ENCODE assay signal across 25 mouse cellular contexts in the genomic region with DNA sequence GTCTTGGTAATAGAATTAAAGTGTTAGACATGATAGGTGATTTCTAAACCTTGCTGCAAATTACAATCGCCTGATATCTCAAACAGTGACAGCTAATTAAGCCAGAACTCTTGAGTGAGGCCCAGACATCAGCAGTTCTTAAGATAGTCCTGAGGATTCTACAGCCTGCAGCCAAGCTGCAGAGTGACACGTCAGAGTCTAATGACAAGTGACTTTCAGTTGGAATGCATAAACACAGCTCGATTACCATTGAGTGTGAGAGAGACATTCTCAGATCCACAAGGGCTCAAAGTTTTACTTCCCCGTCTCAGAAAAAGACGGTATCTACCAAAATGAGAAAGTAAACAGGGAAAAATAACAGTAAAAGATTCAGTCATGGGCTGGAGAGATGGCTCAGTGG. TPM values are rescaled to one million over a fixed set of nuclear protein-coding genes. Genes with fewer than 3 reads are reported as not detected.
DNase-seq lines count a peak whose midpoint lies in the region; ATAC-seq and TF ChIP-seq lines count a peak whose summit lies in the region.
"Had no signal": no experiment of that assay in that cellular context is flagged by ENCODE, and none has a peak within 500 bp of the region (broad histone marks: within the 10 kb centered on the region; RNA-seq: fewer than 3 reads in every experiment).

No protein-coding gene starts in this region.

- DNase-seq in hindbrain, embryonic 10.5 days (ENCODE audit: low spot score): no peak
- DNase-seq in lung, postnatal 0 days (ENCODE audit: low spot score): peak; percentile 28
- no peak for DNase-seq in lung, postnatal 10 days
- DNase-seq in retina, postnatal 1 day: peak; percentile 5
- no peak for DNase-seq in retina, embryonic 14.5 days (ENCODE audit: low spot score)
- DNase-seq in hindbrain, postnatal 0 days (ENCODE audit: low spot score): no peak
- DNase-seq: adrenal gland, adult 2 months; adrenal gland, postnatal 36 days; cerebellum, adult 8-10 months; cerebellum, postnatal 25 days; heart, postnatal 10 days; kidney, adult 8-10 months; layer of hippocampus, postnatal 36 days; left cerebral cortex, postnatal 4 days; liver, postnatal 0 days; right cerebral cortex, postnatal 14 days had no signal

- H3K27ac ChIP-seq in hindbrain, embryonic 12.5 days: 0 out of 2 replicates have a peak overlapping the region, but pooled peaks have one; percentile 12
- H3K27ac ChIP-seq in hindbrain, embryonic 10.5 days: no peak overlapping the region
- H3K27ac ChIP-seq in lung, postnatal 0 days (ENCODE audit: low read length): no peak overlapping the region
- peak overlapping the region; percentile 60 for H3K27ac ChIP-seq in hindbrain, postnatal 0 days
- H3K27ac ChIP-seq in intestine, embryonic 15.5 days: no peak overlapping the region
- H3K27ac ChIP-seq: embryonic facial prominence, embryonic 10.5 days; embryonic facial prominence, embryonic 15.5 days; heart, embryonic 13.5 days; kidney, postnatal 0 days; liver, embryonic 12.5 days had no signal

- WGBS in hindbrain, embryonic 12.5 days: 71% methylated on average over 5 of the region's 5 CpGs
- WGBS in hindbrain, embryonic 10.5 days: 80% methylated on average over 5 of the region's 5 CpGs
- WGBS in lung, postnatal 0 days: 18% methylated on average over 5 of the region's 5 CpGs
- WGBS in hindbrain, postnatal 0 days: 51% methylated on average over 5 of the region's 5 CpGs
- 44% methylated on average over 5 of the region's 5 CpGs for WGBS in intestine, embryonic 15.5 days

- H3K36me3 ChIP-seq in hindbrain, embryonic 12.5 days: no peaks in the 10 kb centered on the region
- H3K36me3 ChIP-seq in hindbrain, embryonic 10.5 days: 0 out of 2 replicates have a peak, but pooled peaks cover 6% of the 10 kb centered on the region
- no peaks in the 10 kb centered on the region for H3K36me3 ChIP-seq in lung, postnatal 0 days (ENCODE audit: insufficient read depth, low read length)
- H3K36me3 ChIP-seq in hindbrain, postnatal 0 days (ENCODE audit: insufficient read depth, low read length): no peaks in the 10 kb centered on the region
- H3K36me3 ChIP-seq in intestine, embryonic 15.5 days: no peaks in the 10 kb centered on the region
- H3K36me3 ChIP-seq: forebrain, embryonic 12.5 days had no signal

- TF ChIP-seq EP300 in lung, postnatal 0 days (IDR thresholded peaks at IDR 0.05): no peak

- H3K4me1 ChIP-seq in hindbrain, embryonic 12.5 days: no peaks in the 10 kb centered on the region
- H3K4me1 ChIP-seq in hindbrain, embryonic 10.5 days (replicated peaks): no peaks in the 10 kb centered on the region
- no peaks in the 10 kb centered on the region for H3K4me1 ChIP-seq in lung, postnatal 0 days (ENCODE audit: insufficient read depth, low read depth, low read length)
- no peaks in the 10 kb centered on the region for H3K4me1 ChIP-seq in hindbrain, postnatal 0 days (ENCODE audit: insufficient read depth, low read length)
- 0 out of 2 replicates have a peak, but pooled peaks cover 6% of the 10 kb centered on the region for H3K4me1 ChIP-seq in intestine, embryonic 15.5 days (replicated peaks)
- H3K4me1 ChIP-seq: embryonic facial prominence, embryonic 10.5 days; embryonic facial prominence, embryonic 15.5 days; liver, embryonic 12.5 days had no signal

- no peak overlapping the region for H3K9ac ChIP-seq in hindbrain, embryonic 12.5 days
- no peak overlapping the region for H3K9ac ChIP-seq in lung, postnatal 0 days (replicated peaks; ENCODE audit: low read depth)
- no peak overlapping the region for H3K9ac ChIP-seq in hindbrain, postnatal 0 days (replicated peaks; ENCODE audit: low read length)
- no peak overlapping the region for H3K9ac ChIP-seq in intestine, embryonic 15.5 days
- H3K9ac ChIP-seq: embryonic facial prominence, embryonic 15.5 days; forebrain, embryonic 12.5 days; heart, embryonic 13.5 days; liver, embryonic 12.5 days; liver, postnatal 0 days had no signal

- no peak overlapping the region for H3K4me3 ChIP-seq in hindbrain, embryonic 12.5 days
- no peak overlapping the region for H3K4me3 ChIP-seq in hindbrain, embryonic 10.5 days
- H3K4me3 ChIP-seq in lung, postnatal 0 days (ENCODE audit: low read depth, low read length): no peak overlapping the region
- H3K4me3 ChIP-seq in hindbrain, postnatal 0 days (ENCODE audit: low read length): no peak overlapping the region
- no peak overlapping the region for H3K4me3 ChIP-seq in intestine, embryonic 15.5 days (replicated peaks)
- H3K4me3 ChIP-seq: embryonic facial prominence, embryonic 10.5 days; embryonic facial prominence, embryonic 15.5 days; forebrain, embryonic 12.5 days; heart, embryonic 13.5 days; liver, embryonic 12.5 days had no signal

- ATAC-seq in hindbrain, embryonic 12.5 days (ENCODE audit: low FRiP score): no peak
- ATAC-seq in lung, postnatal 0 days: no peak; the same call in 1 of the 2 replicates
- no peak for ATAC-seq in hindbrain, postnatal 0 days
- ATAC-seq in intestine, embryonic 15.5 days: no peak
- ATAC-seq: activated CD4-positive, CD25-positive, alpha-beta regulatory T cell, adult 4 months; liver, embryonic 12.5 days; liver, postnatal 0 days had no signal

- H3K27me3 ChIP-seq in hindbrain, embryonic 12.5 days: no peaks in the 10 kb centered on the region
- no peaks in the 10 kb centered on the region for H3K27me3 ChIP-seq in hindbrain, embryonic 10.5 days (ENCODE audit: insufficient read depth, poor library complexity, severe bottlenecking)
- H3K27me3 ChIP-seq in lung, postnatal 0 days (replicated peaks; ENCODE audit: insufficient read depth, low read length): no peaks in the 10 kb centered on the region
- no peaks in the 10 kb centered on the region for H3K27me3 ChIP-seq in hindbrain, postnatal 0 days (ENCODE audit: insufficient read depth, low read length)
- H3K27me3 ChIP-seq in intestine, embryonic 15.5 days (replicated peaks): no peaks in the 10 kb centered on the region
- H3K27me3 ChIP-seq: embryonic facial prominence, embryonic 15.5 days; forebrain, embryonic 12.5 days; heart, embryonic 13.5 days; liver, embryonic 12.5 days had no signal

- no peaks in the 10 kb centered on the region for H3K9me3 ChIP-seq in hindbrain, embryonic 12.5 days (replicated peaks)
- no peaks in the 10 kb centered on the region for H3K9me3 ChIP-seq in hindbrain, embryonic 10.5 days
- H3K9me3 ChIP-seq in lung, postnatal 0 days (ENCODE audit: low read length): no peaks in the 10 kb centered on the region
- no peaks in the 10 kb centered on the region for H3K9me3 ChIP-seq in hindbrain, postnatal 0 days (ENCODE audit: low read length)
- H3K9me3 ChIP-seq in intestine, embryonic 15.5 days: no peaks in the 10 kb centered on the region
- H3K9me3 ChIP-seq: embryonic facial prominence, embryonic 10.5 days; embryonic facial prominence, embryonic 15.5 days; forebrain, embryonic 12.5 days; heart, embryonic 13.5 days; liver, embryonic 12.5 days had no signal

- H3K4me2 ChIP-seq in hindbrain, embryonic 12.5 days (replicated peaks): no peak overlapping the region
- no peak overlapping the region for H3K4me2 ChIP-seq in lung, postnatal 0 days (replicated peaks; ENCODE audit: low read depth, low read length)
- no peak overlapping the region for H3K4me2 ChIP-seq in hindbrain, postnatal 0 days (ENCODE audit: low read depth, low read length)
- H3K4me2 ChIP-seq in intestine, embryonic 15.5 days (replicated peaks): no peak overlapping the region
- H3K4me2 ChIP-seq: embryonic facial prominence, embryonic 15.5 days; forebrain, embryonic 12.5 days; heart, embryonic 13.5 days; liver, embryonic 12.5 days had no signal

- TF ChIP-seq CTCF in lung, postnatal 0 days (IDR thresholded peaks at IDR 0.05): no peak
- TF ChIP-seq CTCF in hindbrain, postnatal 0 days (IDR thresholded peaks at IDR 0.05; ENCODE audit: low read depth): no peak

RNA-seq across cellular contexts. Expression of a gene that starts 25.3 kb away (rescaled TPM):
- polyA plus RNA-seq in hindbrain, embryonic 12.5 days (2016; fragmentation: Nextera tagmentation; extraction: Ambion mirVana): 65.3 and 72.3 TPM in 2 replicates
- 39.1 and 39.9 TPM in 2 replicates for polyA plus RNA-seq in hindbrain, embryonic 10.5 days (2016; fragmentation: Nextera tagmentation; extraction: Ambion mirVana)
- polyA plus RNA-seq in lung, postnatal 0 days (2015; fragmentation: Nextera tagmentation; extraction: Ambion mirVana): 94.1 and 100 TPM in 2 replicates
- 50.1 and 53.5 TPM in 2 replicates for total RNA-seq in hindbrain, postnatal 0 days (2014; rRNA removed)
- 85.9 and 89.5 TPM in 2 replicates for polyA plus RNA-seq in hindbrain, postnatal 0 days (2015; fragmentation: Nextera tagmentation; extraction: Ambion mirVana)
- polyA plus RNA-seq in intestine, embryonic 15.5 days (2015; fragmentation: Nextera tagmentation; extraction: Ambion mirVana): 59.4 and 61.7 TPM in 2 replicates

Comparison
In these comparisons a context has a peak if more than half of its experiments do, and no peak if none do; other contexts are left out.
1. H3K27ac ChIP-seq: peak in hindbrain, embryonic 12.5 days (single experiment) and hindbrain, postnatal 0 days (single experiment); none in hindbrain, embryonic 10.5 days (single experiment), lung, postnatal 0 days (single experiment) and intestine, embryonic 15.5 days (single experiment).
2. DNase-seq: peak in lung, postnatal 0 days (single experiment) and retina, postnatal 1 day (single experiment); none in hindbrain, embryonic 10.5 days (single experiment), lung, postnatal 10 days (single experiment), retina, embryonic 14.5 days (single experiment) and hindbrain, postnatal 0 days (single experiment).